Mouse (Mus musculus) kidney, postnatal 0 days (tissue): ENCODE results near the gene Bmpr2. TPM values are rescaled to one million over a fixed set of nuclear protein-coding genes. Genes with fewer than 3 reads are reported as not detected.
A peak's percentile ranks its signal among the peaks of the same experiment; 100 is the strongest.

ENCODE experiments used
- ATAC-seq: fragments of 200-750 bp; cut with Nextera tagmentation; replicated peaks from 2 replicates; pipeline ENCODE4 v1.8.0; 2017; ENCODE audit warnings: low read depth, moderate number of reproducible peaks, moderate TSS enrichment, moderate library complexity; ENCODE audit not compliant: low FRiP score
- DNase-seq: peaks from one replicate; pipeline ENCODE4 v3.0.0-alpha.2; 2016; ENCODE audit warnings: low spot score
- H3K27ac ChIP-seq: fragments of 300-500 bp; sonication (generic); 2 replicates; pipeline ENCODE4 v1.5.1; 2014; ENCODE audit warnings: mild to moderate bottlenecking
- H3K27me3 ChIP-seq: fragments of 300-500 bp; sonication (generic); 2 replicates; pipeline ENCODE4 v1.6.1; 2014; ENCODE audit warnings: low read length, mixed read lengths; ENCODE audit not compliant: insufficient read depth
- H3K36me3 ChIP-seq: fragments of 300-500 bp; sonication (generic); 2 replicates; pipeline ENCODE4 v1.6.1; 2014; ENCODE audit warnings: low read length, mixed read lengths; ENCODE audit not compliant: insufficient read depth
- H3K4me1 ChIP-seq: fragments of 300-500 bp; sonication (generic); replicated peaks from 2 replicates; pipeline ENCODE4 v1.6.1; 2014; ENCODE audit warnings: antibody characterized with exemption, low read length, mixed read lengths; ENCODE audit not compliant: insufficient read depth
- H3K4me2 ChIP-seq: fragments of 300-500 bp; sonication (generic); 2 replicates; pipeline ENCODE4 v1.6.1; 2014; ENCODE audit warnings: mild to moderate bottlenecking, low read length, moderate library complexity, mixed read lengths
- H3K4me3 ChIP-seq: fragments of 300-500 bp; sonication (generic); replicated peaks from 2 replicates; pipeline ENCODE4 v1.5.1; 2014; ENCODE audit warnings: low read depth, low read length
- H3K9ac ChIP-seq: fragments of 300-500 bp; sonication (generic); 2 replicates; pipeline ENCODE4 v1.6.1; 2014; ENCODE audit warnings: low read depth, low read length
- H3K9me3 ChIP-seq: fragments of 300-500 bp; sonication (generic); replicated peaks from 2 replicates; pipeline ENCODE4 v1.6.1; 2016; ENCODE audit warnings: low read length, inconsistent platforms, mixed read lengths
- CTCF ChIP-seq: IDR thresholded peaks from 2 replicates; pipeline ENCODE4 v1.5.1; 2016; ENCODE audit warnings: antibody characterized with exemption, low read depth, mild to moderate bottlenecking, moderate library complexity
- WGBS: fragments of 180-500 bp; shearing (Covaris S2); extraction: QIAGEN DNeasy Blood & Tissue Kit; methylation state at CpG from one replicate; pipeline ENCODE4 v1.1.7; 2014; 5-methylcytosine and 5-hydroxymethylcytosine counted together
- polyA plus RNA-seq: library from polyadenylated mRNA; unstranded; fragments of >200 nt; fragmentation: Nextera tagmentation; extraction: Ambion mirVana; gene quantifications from 2 replicates; pipeline ENCODE4 v1.2.1, GENCODE M21; 2015

The Bmpr2 gene
- 9.3 and 9.8 TPM in 2 replicates for polyA plus RNA-seq

GRCm38 (mm10) chr1:59763164-59763768 lies at the start of gene Bmpr2:
Gene Bmpr2, plus strand, starts transcription at chr1:59763400.
- WGBS = under 1% methylated on average over 59 of the region's 75 CpGs
- Histone ChIP-seq H3K9ac (peak within 1 kb of the TSS; percentile 93), H3K4me2 (peak within 1 kb of the TSS; percentile 88), H3K4me3 (peak within 1 kb of the TSS; percentile 94), H3K27ac (peak within 1 kb of the TSS; percentile 99), H3K9me3 (no peaks in the 10 kb centered on the region), H3K27me3 (no peaks in the 10 kb centered on the region), H3K4me1 (0 out of 2 replicates have a peak, but pooled peaks cover 2% of the 10 kb centered on the region), H3K36me3 (no peaks in the 10 kb centered on the region)
- ATAC-seq (peak; percentile 93), DNase-seq (peak; percentile 93)
- peak; percentile 25; the same call in 1 of the 2 replicates for TF ChIP-seq CTCF

DNA sequence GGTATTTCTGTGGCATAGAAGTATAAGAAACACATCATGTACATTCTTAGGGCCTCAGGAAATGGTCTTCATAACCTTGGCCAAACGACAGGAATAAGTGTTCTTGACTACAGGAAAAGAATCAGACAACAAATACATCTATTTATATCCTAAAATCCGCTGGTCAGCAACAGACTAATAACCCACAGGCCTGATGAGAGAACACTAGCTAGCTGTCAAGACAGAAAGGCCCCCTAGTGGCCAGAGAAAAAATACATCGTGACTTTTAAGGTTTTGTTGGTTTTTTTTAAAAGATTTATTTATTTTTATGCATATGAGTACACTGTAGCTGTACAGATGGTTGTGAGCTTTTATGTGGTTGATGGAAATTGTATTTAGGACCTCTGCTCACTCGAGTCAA lies 43.3 kb upstream of the Bmpr2 start:
- peak; percentile 89 for DNase-seq
- Histone ChIP-seq H3K36me3 (peaks cover 10% of the 10 kb centered on the region), H3K27me3 (no peaks in the 10 kb centered on the region), H3K9me3 (no peaks in the 10 kb centered on the region), H3K27ac (no peak overlapping the region), H3K4me2 (no peak overlapping the region), H3K4me3 (no peak overlapping the region), H3K9ac (no peak overlapping the region), H3K4me1 (no peaks in the 10 kb centered on the region)
- ATAC-seq = no peak
- peak; percentile 76 for TF ChIP-seq CTCF
- 44% methylated on average over 4 of the region's 4 CpGs for WGBS

- H3K4me2 ChIP-seq = no peak overlapping the region
- DNase-seq = peak; percentile 16
- no peak for TF ChIP-seq CTCF
- H3K9ac ChIP-seq = no peak overlapping the region
- no peak overlapping the region for H3K27ac ChIP-seq
- 59% methylated on average over 4 of the region's 4 CpGs for WGBS
- H3K4me3 ChIP-seq = no peak overlapping the region
- no peaks in the 10 kb centered on the region for H3K9me3 ChIP-seq
- H3K36me3 ChIP-seq = no peaks in the 10 kb centered on the region
- ATAC-seq = no peak
- no peaks in the 10 kb centered on the region for H3K27me3 ChIP-seq
- no peaks in the 10 kb centered on the region for H3K4me1 ChIP-seq
Observed at GRCm38 (mm10) chr1:59725661-59726060, 37.5 kb upstream of the Bmpr2 start.

DNA sequence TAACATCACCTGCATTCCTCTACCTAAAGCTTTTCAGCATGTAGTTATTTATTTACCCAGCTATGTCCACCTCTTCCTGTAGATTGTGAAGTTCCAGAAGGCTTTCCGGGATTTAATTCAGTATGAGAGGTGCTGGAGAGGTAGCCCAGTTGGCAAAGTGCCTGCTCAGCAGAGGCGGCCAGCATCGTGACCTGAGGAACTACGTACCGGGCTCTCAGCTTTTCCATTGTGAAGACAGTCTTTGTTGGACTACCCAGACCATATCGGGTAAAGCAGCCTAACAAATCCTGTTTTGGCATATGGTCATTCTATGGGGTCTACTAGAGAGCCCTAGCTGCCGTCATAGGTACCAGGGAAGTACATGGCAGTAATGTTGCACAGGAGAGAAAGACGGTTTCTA lies 33.1 kb upstream of the Bmpr2 start:
- WGBS = 72% methylated on average over 8 of the region's 8 CpGs
- Histone ChIP-seq H3K27me3 (no peaks in the 10 kb centered on the region), H3K9me3 (no peaks in the 10 kb centered on the region), H3K4me2 (no peak overlapping the region), H3K4me3 (no peak overlapping the region), H3K9ac (no peak overlapping the region), H3K4me1 (no peaks in the 10 kb centered on the region), H3K27ac (no peak overlapping the region), H3K36me3 (no peaks in the 10 kb centered on the region)
- TF ChIP-seq CTCF = no peak
- ATAC-seq (no peak), DNase-seq (no peak)

DNA sequence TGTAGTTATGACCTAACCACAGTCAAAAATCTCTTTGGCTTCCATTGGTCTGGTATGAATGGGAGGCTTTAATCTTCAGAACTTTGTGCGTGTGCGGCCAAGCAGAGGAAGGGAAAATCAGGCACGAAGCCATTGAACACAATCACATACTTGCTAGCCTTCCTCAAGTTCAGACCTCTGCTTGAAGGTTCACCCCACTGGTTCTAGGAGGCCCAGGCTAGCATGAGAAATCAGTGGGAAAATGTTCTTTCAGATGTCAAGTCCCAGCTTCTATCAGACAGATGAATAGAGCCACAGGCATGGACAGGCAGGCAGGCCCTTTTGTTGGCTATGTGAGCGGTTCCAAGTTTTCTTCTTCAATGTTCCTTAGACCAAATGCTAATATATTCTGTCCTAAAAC lies 32.5 kb upstream of the Bmpr2 start:
- Histone ChIP-seq H3K36me3 (no peaks in the 10 kb centered on the region), H3K4me2 (no peak overlapping the region), H3K27ac (no peak overlapping the region), H3K27me3 (no peaks in the 10 kb centered on the region), H3K9ac (no peak overlapping the region), H3K4me1 (no peaks in the 10 kb centered on the region), H3K9me3 (no peaks in the 10 kb centered on the region), H3K4me3 (no peak overlapping the region)
- no peak for ATAC-seq
- no peak for DNase-seq
- 84% methylated on average over 4 of the region's 4 CpGs for WGBS
- TF ChIP-seq CTCF = no peak

GRCm38 (mm10) chr1:59734076-59734475 lies 29.1 kb upstream of the Bmpr2 start:
- ATAC-seq (no peak), DNase-seq (no peak)
- Histone ChIP-seq H3K4me3 (no peak overlapping the region), H3K27me3 (no peaks in the 10 kb centered on the region), H3K9ac (no peak overlapping the region), H3K4me2 (no peak overlapping the region), H3K27ac (no peak overlapping the region), H3K36me3 (no peaks in the 10 kb centered on the region), H3K4me1 (no peaks in the 10 kb centered on the region), H3K9me3 (no peaks in the 10 kb centered on the region)
- WGBS = 61% methylated on average over 6 of the region's 6 CpGs
- no peak for TF ChIP-seq CTCF
